Mouse (Mus musculus) adrenal gland, adult 8-10 months (tissue): ENCODE measurements around the gene Plppr4. TPM values are rescaled to one million over a fixed set of nuclear protein-coding genes. Genes with fewer than 3 reads are reported as not detected.

Source experiments
- DNase-seq: peaks from one replicate; pipeline ENCODE4 v3.0.0; 2022
- microRNA-seq, 2 experiments: library from miRNA; unstranded; fragments of <30 nt; microRNA quantifications; one replicate each; pipeline ENCODE4 v1.2.0; 2022
- total RNA-seq, 4 experiments: library from RNA; stranded (reverse); gene quantifications; 2 replicates each; pipeline ENCODE4 v1.2.4; 2022

Gene Plppr4
- total RNA-seq, 4 experiments from 2014 or later, result 1.1 to 2.2 (median 1.6) TPM

DNA sequence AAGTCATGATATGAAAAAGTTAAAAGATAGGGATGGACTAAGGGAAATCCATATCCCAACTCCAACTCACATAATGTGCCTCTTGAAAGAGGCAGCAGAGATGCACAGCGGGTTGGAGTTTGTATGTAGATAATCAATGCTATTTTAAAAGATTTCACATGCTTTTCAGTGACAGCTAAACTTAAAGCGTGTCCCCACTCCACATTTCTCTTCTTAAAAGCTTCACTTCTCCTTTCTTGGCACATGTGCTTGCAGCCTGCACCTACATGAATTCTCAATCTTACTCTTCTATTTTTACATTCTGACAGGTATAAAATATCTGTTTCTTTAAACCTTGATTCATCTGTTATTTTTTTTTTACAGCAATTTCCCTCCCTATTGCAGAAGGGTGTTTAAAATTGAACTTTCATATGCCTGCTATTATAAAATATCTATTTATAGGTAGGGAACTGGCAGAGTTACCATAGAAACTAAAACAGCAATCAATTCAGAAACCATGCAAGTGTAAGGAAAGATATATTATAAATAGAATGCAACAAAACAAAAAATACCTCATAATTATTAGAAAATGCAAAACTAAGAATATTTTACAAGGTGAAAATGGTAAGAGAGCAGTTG lies 66.3 kb downstream of the Plppr4 start:
- DNase-seq, result no peak

Small RNAs within 50 kb of the gene (microRNA-seq; reads per million reads assigned to microRNA genes)
- 0 reads per million in 2 experiments for gene Gm22408

Other genes starting within 250 kb of the Plppr4 start
- 1 to 10 TPM; 1.4 to 1.8 (median 1.6) TPM for gene Plppr5, start 214.0 kb upstream of the Plppr4 start, total RNA-seq